Mouse (Mus musculus) neural tube, embryonic 11.5 days (tissue): Measurements from ENCODE around the gene Gm13178. TPM values are rescaled to one million over a fixed set of nuclear protein-coding genes. Genes with fewer than 3 reads are reported as not detected.

ENCODE experiments used
- ATAC-seq: fragments of 200-750 bp; cut with Nextera tagmentation; 2 replicates; pipeline ENCODE4 v1.8.0; 2017; ENCODE audit warnings: moderate number of reproducible peaks, mild to moderate bottlenecking, moderate TSS enrichment, moderate library complexity; ENCODE audit not compliant: insufficient read depth, low FRiP score, low TSS enrichment
- DNase-seq: peaks from one replicate; pipeline ENCODE4 v3.0.0-alpha.2; 2015; ENCODE audit warnings: low spot score
- H3K27ac ChIP-seq: fragments of 300-500 bp; sonication (generic); 2 replicates; pipeline ENCODE4 v1.5.1; 2014; ENCODE audit warnings: low read depth, mild to moderate bottlenecking, low read length
- H3K27me3 ChIP-seq: fragments of 300-500 bp; sonication (generic); 2 replicates; pipeline ENCODE4 v1.6.1; 2014; ENCODE audit warnings: mild to moderate bottlenecking, low read length, mixed read lengths; ENCODE audit not compliant: control insufficient read depth, insufficient read depth
- H3K36me3 ChIP-seq: fragments of 300-500 bp; sonication (generic); 2 replicates; pipeline ENCODE4 v1.6.1; 2014; ENCODE audit warnings: mild to moderate bottlenecking, low read length, moderate library complexity, mixed read lengths; ENCODE audit not compliant: control insufficient read depth, insufficient read depth
- H3K4me1 ChIP-seq: fragments of 300-500 bp; sonication (generic); 2 replicates; pipeline ENCODE4 v1.6.1; 2014; ENCODE audit warnings: low read length, mixed read lengths; ENCODE audit not compliant: control insufficient read depth, insufficient read depth
- H3K4me2 ChIP-seq: fragments of 300-500 bp; sonication (generic); 2 replicates; pipeline ENCODE4 v1.6.1; 2014; ENCODE audit warnings: low read depth, mild to moderate bottlenecking, moderate library complexity
- H3K4me3 ChIP-seq: fragments of 300-500 bp; sonication (generic); 2 replicates; pipeline ENCODE4 v1.5.1; 2014; ENCODE audit warnings: low read depth, low read length
- H3K9ac ChIP-seq: fragments of 300-500 bp; sonication (generic); 2 replicates; pipeline ENCODE4 v1.6.1; 2014; ENCODE audit warnings: mild to moderate bottlenecking, low read length
- H3K9me3 ChIP-seq: fragments of 300-500 bp; sonication (generic); 2 replicates; pipeline ENCODE4 v1.6.1; 2016; ENCODE audit warnings: low read length; ENCODE audit not compliant: control insufficient read depth
- WGBS: fragments of 180-500 bp; shearing (Covaris S2); extraction: QIAGEN DNeasy Blood & Tissue Kit; methylation state at CpG from one replicate; pipeline ENCODE4 v1.1.7; 2014; 5-methylcytosine and 5-hydroxymethylcytosine counted together
- polyA plus RNA-seq: library from polyadenylated mRNA; unstranded; fragments of >200 nt; fragmentation: Nextera tagmentation; extraction: Ambion mirVana; gene quantifications from 2 replicates; pipeline ENCODE4 v1.2.1, GENCODE M21; 2014

The Gm13178 gene
- polyA plus RNA-seq = not detected in 2 replicates

GRCm38 (mm10) chr4:144721304-144721703 lies at the start of gene Gm13178:
Gene Gm13178, minus strand, starts transcription at chr4:144721404.
- Histone ChIP-seq H3K9me3 (no peaks in the 10 kb centered on the region), H3K4me1 (no peaks in the 10 kb centered on the region)

GRCm38 (mm10) chr4:144765722-144766121 lies 44.5 kb upstream of the Gm13178 start:
- 56% methylated on average over 2 of the region's 2 CpGs for WGBS
- H3K27ac ChIP-seq = no peak overlapping the region
- H3K4me2 ChIP-seq = no peak overlapping the region
- no peaks in the 10 kb centered on the region for H3K36me3 ChIP-seq
- ATAC-seq = no peak
- peak; percentile 20 for DNase-seq
- no peak overlapping the region for H3K9ac ChIP-seq
- no peaks in the 10 kb centered on the region for H3K27me3 ChIP-seq
- H3K4me3 ChIP-seq = no peak overlapping the region
- no peaks in the 10 kb centered on the region for H3K9me3 ChIP-seq
- H3K4me1 ChIP-seq = no peaks in the 10 kb centered on the region

More at GRCm38 (mm10) chr4:144721304-144721703, at the start of gene Gm13178:
- H3K4me3 ChIP-seq = no peak within 1 kb of the TSS
- H3K4me2 ChIP-seq = no peak within 1 kb of the TSS
- ATAC-seq (no peak), DNase-seq (no peak)
- H3K27ac ChIP-seq = no peak within 1 kb of the TSS
- no peaks in the 10 kb centered on the region for H3K27me3 ChIP-seq
- no peak within 1 kb of the TSS for H3K9ac ChIP-seq
- H3K36me3 ChIP-seq = no peaks in the 10 kb centered on the region
- WGBS = 83% methylated on average over 1 of the region's 1 CpGs

GRCm38 (mm10) chr4:144749139-144749538 lies 27.9 kb upstream of the Gm13178 start:
- H3K4me3 ChIP-seq = no peak overlapping the region
- ATAC-seq (no peak), DNase-seq (no peak)
- no peak overlapping the region for H3K4me2 ChIP-seq
- no peaks in the 10 kb centered on the region for H3K36me3 ChIP-seq
- no peak overlapping the region for H3K9ac ChIP-seq
- no peaks in the 10 kb centered on the region for H3K27me3 ChIP-seq
- WGBS = 13% methylated on average over 1 of the region's 1 CpGs
- H3K4me1 ChIP-seq = no peaks in the 10 kb centered on the region
- H3K9me3 ChIP-seq = no peaks in the 10 kb centered on the region
- no peak overlapping the region for H3K27ac ChIP-seq

- 91% methylated on average over 1 of the region's 1 CpGs for WGBS
- no peak for ATAC-seq
- Histone ChIP-seq H3K4me3 (no peak overlapping the region), H3K4me2 (no peak overlapping the region), H3K36me3 (no peaks in the 10 kb centered on the region), H3K27ac (no peak overlapping the region), H3K9ac (no peak overlapping the region), H3K9me3 (no peaks in the 10 kb centered on the region), H3K4me1 (no peaks in the 10 kb centered on the region), H3K27me3 (no peaks in the 10 kb centered on the region)
- no peak for DNase-seq
These were observed 1.5 kb downstream of the Gm13178 start for GRCm38 (mm10) chr4:144719691-144720090.

- H3K4me1 ChIP-seq = no peaks in the 10 kb centered on the region
- H3K4me3 ChIP-seq = no peak overlapping the region
- no peak overlapping the region for H3K27ac ChIP-seq
- no peaks in the 10 kb centered on the region for H3K27me3 ChIP-seq
- DNase-seq (no peak), ATAC-seq (0 out of 2 replicates have a peak, but pooled peaks have one; percentile 31)
- H3K9ac ChIP-seq = no peak overlapping the region
- H3K36me3 ChIP-seq = no peaks in the 10 kb centered on the region
- H3K9me3 ChIP-seq = no peaks in the 10 kb centered on the region
- WGBS = 88% methylated on average over 1 of the region's 1 CpGs
- no peak overlapping the region for H3K4me2 ChIP-seq
These were observed 2.9 kb downstream of the Gm13178 start for GRCm38 (mm10) chr4:144718288-144718687.

- Histone ChIP-seq H3K4me1 (no peaks in the 10 kb centered on the region), H3K4me2 (no peak within 1 kb of the TSS), H3K4me3 (no peak within 1 kb of the TSS), H3K9ac (no peak within 1 kb of the TSS), H3K27ac (no peak within 1 kb of the TSS), H3K27me3 (no peaks in the 10 kb centered on the region), H3K36me3 (no peaks in the 10 kb centered on the region), H3K9me3 (no peaks in the 10 kb centered on the region)
- no peak for DNase-seq
- ATAC-seq = no peak
- WGBS = 63% methylated on average over 2 of the region's 2 CpGs
These were observed 34.9 kb downstream of the Gm13178 start, which contains the start of gene Gm436 for GRCm38 (mm10) chr4:144686268-144686667. Gene Gm436, minus strand, starts transcription at chr4:144686368.

Other genes with a start within 250 kb of the Gm13178 start
- gene 9430007A20Rik, start 201.6 kb downstream of the Gm13178 start, polyA plus RNA-seq = not detected in 2 replicates
- not detected in 2 replicates for gene Gm13124, start 156.3 kb downstream of the Gm13178 start, polyA plus RNA-seq
- not detected in 2 replicates for gene Aadacl4, start 107.7 kb downstream of the Gm13178 start, polyA plus RNA-seq
- not detected in 2 replicates for gene Gm436, start 35.0 kb downstream of the Gm13178 start, polyA plus RNA-seq
- gene Gm438, start 65.2 kb upstream of the Gm13178 start, polyA plus RNA-seq = not detected in 2 replicates
- gene Dhrs3, start 171.4 kb upstream of the Gm13178 start, polyA plus RNA-seq = 113 and 128 TPM in 2 replicates